Mouse (Mus musculus): ENCODE measurements around the gene Sumo3.
A peak's percentile ranks its signal among the peaks of the same experiment; 100 is the strongest.

Sumo3 gene

DNA sequence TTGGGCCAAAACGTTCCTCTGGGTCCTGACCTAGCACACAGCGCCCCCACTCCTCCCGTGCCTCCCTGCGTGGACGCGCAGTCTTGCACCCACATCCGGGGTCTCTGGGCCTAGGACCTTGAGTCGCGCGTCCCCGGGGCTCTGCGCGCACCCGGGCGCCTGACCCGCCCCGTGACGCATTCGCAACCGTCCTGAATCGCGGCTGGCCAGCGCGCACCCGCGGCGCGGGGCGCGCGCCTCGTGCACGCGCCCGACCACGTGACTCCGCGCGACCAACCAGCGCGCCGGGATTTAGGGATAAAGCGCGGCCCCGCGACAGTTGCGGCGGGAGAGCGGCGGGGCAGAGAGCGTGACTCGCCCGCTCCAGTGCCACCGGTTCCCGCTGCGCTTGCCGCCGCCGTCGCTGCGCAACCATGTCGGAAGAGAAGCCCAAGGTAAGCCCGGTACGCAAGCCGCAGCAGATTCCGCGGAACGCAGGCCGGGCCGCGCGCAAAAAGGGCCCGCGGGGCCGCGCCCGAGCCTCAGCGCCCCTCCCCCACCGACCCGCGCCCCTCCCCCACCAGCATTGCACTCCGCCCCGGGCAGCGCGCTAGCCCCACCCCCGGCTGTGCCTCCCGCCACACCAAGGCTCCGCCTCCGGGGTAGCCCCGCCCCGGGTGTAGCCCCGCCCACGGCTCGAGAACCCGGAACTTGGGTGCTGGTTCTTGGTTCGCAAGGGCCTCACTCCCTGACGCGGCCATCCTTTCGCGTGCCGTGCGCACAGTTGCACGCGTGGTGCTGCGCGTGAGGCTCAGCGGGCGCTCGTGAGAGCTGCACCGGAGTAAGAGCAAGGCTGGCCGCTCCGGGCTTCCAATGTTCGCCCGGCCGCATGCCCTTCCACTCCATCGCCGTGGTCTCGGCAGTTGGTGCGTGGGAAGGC, at the start of gene Sumo3, which contains the start of gene Gm49325:
TSS of gene Sumo3 (plus strand) at position 190 of the 919 bp plus-strand sequence.
TSS of gene Gm49325 (plus strand) at position 290 of the 919 bp plus-strand sequence.
- DNase-seq (ENCODE audit: low read depth) = peak; percentile 94

DNA sequence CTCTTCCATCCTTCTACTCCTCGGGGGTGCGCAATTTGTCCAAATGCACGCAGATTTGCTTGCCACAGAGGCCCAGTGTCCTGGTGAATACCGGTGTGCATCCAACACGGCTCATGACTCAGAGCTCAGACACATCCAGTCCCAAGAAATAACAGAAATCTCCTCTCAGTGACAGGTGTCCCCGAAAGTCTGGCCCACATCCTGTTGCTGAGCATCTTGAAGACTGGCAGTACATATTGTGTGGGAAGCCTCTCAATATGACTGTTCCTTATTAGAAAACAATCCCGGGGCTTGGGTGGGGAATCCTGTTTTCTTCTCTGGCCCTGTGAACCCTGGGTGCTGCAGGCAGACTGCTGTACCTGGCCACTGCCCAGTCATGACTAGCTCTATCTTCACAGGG, 49.3 kb upstream of the Sumo3 start:
- DNase-seq (ENCODE audit: low read depth) = no peak

DNA sequence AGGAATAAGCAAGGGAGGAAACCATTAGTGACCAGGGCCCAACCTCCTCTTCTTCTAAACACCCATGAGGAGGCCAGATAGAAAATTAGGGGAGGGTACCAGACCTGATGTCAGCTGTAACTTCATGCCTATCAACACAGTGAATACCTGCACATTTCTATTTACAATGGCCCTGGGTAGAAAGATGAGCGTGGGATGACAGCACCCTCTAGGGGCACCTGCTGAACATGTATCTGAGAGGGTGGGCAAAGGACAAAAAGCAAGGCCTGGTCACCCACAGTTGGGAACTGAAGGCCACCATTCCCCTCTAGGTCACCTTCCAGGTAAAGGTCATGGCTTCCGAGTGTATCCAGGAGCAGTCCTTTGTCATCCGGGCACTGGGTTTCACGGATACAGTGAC, 48.3 kb upstream of the Sumo3 start:
- DNase-seq (ENCODE audit: low read depth) = peak; percentile 46

DNA sequence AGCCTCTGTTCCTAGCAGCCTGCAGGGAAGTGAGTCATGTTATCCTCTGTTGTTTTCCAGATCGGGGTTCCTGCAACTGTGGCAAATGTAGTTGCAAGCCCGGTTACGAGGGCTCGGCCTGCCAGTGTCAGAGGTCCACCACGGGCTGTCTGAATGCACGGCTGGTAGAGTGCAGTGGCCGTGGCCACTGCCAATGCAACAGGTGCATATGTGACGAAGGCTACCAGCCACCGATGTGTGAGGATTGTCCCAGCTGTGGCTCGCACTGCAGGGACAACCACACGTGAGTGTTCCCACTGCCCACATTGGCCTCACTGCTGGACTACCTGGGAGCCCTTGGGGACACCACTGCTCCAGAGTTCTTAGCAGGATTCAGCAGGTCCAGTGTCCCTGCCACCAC, 45.8 kb upstream of the Sumo3 start:
- DNase-seq (ENCODE audit: low read depth) = no peak

DNA sequence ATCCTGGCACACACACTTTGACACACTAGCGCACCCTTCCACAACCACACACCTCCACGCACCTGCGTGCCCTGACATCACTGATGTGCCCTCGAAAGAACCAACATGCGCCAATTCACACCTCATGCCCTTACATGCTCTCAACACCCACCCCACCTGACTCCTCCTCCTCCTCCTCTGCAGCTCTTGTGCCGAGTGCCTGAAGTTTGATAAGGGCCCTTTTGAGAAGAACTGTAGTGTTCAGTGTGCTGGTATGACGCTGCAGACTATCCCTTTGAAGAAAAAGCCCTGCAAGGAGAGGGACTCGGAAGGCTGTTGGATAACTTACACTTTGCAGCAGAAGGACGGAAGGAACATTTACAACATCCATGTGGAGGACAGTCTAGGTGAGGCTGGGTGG, 45.1 kb upstream of the Sumo3 start:
- no peak for DNase-seq (ENCODE audit: low read depth)

DNA sequence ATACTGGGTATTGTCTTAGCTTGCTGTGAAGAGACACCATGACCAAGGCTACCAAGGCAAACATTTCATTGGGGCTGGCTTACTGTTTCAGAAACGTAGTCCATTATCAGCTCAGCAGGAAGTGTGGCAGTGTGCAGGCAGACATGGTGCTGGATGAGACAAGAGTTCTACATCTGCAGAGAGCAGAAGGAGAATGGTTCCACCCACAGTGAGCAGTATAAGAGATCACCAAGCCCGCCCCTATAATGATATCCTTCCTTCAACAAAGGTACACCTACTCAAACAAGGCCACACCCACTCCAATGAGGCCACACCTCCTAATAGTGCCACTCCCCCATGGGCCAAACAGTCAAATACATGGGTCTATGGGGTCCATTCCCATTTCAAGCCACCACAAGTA, 44.4 kb upstream of the Sumo3 start:
- DNase-seq (ENCODE audit: low read depth) = no peak

DNA sequence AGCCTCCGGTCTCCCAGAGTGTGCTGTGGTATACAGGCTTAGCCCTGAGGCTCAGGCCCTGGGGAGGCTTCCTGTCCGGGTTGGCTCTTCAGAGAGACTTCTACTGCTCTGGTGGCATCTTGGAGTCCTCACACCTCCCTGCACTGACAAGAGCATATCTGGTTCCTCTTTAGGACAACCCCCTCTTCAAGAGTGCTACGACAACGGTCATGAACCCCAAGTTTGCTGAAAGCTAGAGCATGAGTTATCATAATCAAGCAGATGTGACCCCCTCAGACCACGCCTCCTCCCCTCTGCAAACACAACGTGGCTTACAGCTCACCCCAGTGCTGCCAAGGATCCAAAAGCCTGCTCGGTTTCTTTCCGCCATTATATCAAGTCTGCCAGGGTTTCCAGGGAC, 40.9 kb upstream of the Sumo3 start:
- DNase-seq (ENCODE audit: low read depth) = no peak

DNA sequence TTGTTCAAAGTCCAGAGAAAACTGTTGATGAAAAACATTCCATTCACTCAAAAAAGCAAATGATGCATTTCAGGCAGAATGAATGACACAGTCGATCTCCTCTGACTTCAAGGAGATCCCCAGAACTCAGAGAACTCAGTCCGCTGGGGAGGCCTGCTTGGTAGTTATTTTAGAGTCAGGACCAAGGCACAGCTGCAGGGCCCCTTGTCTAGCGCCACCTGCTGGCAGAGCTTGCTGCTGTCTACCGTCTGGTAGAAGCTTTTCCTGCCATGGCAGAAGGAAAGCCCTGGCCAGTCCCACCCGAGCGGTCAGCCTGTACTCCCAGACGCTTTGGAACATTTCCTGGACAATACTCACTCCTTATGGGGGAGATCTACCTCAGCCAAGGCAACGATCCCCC, 39.2 kb upstream of the Sumo3 start:
- peak; percentile 80 for DNase-seq (ENCODE audit: low read depth)

DNA sequence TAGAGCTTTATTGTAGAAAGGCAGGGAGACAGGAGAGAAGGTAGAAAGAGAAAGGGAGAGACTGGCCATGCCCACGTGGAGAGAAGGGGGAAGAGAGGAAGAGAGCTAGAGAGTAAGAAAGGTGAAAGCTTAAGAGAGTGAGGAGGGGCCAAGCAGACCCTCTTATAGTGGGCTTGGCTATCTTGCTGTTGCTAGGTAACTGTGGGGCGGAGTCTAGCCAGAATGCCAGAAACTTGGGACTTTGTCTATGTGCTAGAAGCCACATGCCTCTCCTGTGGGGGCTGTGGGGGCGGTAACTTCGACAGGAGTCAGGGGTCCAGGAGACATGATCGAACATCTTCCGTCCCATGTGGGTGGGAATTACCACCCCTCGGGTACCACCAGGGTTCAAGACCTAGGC, 36.4 kb upstream of the Sumo3 start:
- DNase-seq (ENCODE audit: low read depth) = no peak

DNA sequence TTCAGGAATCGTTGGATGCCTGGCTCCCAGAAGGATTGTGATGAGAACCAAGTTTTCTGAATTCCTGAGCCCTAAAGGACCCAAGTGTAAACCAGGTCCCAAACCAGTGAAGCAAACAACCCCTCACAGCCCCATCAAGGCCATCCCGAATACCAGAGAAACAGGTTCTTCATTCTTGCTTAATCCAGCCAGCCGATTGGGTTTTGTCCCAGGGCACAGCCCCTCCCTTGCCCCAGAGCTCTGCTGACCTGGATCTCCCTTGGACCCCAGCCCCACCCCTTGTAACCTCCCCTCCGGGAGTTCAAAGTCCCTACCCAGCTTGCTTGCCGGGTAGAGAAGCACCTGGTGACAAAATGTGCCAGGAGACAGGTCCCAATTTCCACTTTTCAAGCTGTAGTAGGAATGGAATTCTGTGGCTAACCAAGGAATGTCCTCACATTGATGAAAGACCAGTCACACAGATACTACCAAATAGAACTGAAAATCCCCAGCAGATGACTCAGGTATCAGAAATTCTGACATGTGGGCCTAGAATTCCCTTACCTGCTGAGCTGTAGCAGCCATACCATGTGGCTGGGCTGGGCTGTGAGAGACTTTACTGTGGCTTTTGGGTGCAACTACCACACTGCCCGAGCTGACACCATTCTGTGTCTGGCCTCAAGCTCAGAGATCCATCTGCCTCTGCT, 35.8 kb upstream of the Sumo3 start:
- DNase-seq (ENCODE audit: low read depth) = no peak

DNA sequence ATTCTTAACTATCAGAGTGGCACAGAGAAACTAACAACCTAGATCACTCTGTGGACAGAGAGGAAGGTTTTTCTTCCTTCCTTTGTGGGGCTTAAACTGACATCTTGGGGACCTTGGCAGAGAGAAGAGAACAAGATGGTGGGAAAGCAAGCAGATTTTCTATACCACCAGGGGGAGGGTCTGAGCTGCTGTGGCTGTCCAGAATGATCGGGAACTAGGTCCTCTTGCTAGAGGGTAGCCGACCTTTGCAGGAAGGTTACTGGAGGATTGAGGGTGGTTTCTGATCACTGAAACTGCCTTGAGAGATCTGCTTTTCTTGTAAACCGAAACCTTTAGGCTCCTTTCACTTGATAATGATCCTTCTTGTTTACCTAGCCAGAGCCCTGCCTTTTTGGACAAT, 33.7 kb upstream of the Sumo3 start:
- DNase-seq (ENCODE audit: low read depth) = peak; percentile 65

DNA sequence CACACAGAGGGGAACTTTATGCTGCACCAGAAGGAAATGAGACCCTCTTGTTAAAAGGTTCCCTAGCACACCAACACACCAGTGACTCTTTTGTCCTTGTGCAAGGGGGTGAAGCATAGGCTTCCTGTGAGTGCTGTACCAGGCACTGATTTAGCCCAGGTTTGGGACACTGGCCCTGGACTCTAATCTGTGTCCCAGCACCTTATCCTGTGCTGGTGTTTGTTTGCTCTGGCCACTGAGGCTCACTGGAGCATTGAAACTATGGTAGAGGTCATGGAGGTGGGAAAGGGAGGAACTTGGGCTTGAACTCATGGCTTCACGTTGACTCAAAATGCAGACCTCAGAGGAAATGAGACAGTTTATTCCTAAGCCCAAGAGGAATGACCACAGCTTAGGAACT, 32.7 kb upstream of the Sumo3 start:
- no peak for DNase-seq (ENCODE audit: low read depth)

DNA sequence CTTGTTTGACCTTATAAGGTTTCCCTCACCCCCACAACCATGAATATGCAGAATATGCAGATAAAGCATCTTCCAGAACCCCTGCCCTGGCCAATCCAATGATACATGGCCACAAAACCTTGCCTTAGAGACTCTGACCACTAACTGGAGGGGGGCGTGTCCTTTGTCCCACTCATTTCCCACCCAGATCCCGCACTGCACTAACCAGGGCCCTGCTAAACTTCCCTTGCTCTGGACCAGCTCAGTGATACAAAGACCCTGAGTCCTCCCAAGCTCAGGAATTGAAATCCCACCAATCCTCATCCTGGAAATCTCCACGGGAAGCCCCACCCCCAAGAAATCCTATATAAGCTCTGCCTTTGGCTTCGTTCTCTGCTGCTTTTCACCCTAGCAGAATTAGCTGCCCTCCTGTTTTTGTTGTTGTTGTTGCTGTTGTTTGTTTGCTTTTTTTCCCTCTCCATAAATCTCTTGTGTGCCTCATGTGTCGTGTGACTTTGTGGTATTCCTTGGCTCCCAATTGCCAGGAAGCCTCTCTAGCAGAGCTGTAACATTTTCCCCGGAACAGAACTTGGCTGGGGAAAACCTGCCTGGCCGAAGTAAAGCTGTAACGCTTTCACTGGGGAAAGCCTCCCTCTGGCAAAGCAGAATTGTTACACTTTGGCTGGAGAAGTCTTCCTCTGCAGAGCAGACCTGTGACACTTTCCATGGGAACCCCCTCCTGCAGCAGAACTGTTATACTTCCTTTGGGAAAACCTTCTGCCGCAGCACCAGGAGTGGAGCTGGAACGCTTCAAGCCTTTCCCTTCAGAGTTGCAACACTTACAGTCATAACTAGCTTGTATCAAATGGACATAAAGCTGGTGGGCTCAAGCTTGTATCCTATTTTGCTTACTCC, 25.6 kb upstream of the Sumo3 start:
- no peak for DNase-seq (ENCODE audit: low read depth)

DNA sequence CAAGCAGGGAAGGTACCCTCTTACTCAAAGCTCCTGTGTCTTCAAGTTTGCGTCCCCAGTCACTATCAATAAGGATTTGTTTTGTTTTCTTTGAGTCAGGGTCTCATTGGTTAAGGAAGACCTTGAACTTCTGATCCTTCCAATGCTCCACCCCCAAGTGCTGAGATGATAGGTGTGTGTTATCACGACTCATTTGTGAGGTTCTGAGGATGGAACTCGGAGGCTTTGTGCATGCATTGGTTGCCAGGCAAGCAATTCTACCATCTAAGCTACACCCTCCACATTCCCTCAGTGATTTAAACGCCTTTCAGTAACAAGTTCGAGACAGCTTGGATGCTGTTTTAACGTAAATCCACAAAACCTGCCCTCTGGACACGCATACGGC, 24.9 kb upstream of the Sumo3 start:
- DNase-seq (ENCODE audit: low read depth) = no peak

DNA sequence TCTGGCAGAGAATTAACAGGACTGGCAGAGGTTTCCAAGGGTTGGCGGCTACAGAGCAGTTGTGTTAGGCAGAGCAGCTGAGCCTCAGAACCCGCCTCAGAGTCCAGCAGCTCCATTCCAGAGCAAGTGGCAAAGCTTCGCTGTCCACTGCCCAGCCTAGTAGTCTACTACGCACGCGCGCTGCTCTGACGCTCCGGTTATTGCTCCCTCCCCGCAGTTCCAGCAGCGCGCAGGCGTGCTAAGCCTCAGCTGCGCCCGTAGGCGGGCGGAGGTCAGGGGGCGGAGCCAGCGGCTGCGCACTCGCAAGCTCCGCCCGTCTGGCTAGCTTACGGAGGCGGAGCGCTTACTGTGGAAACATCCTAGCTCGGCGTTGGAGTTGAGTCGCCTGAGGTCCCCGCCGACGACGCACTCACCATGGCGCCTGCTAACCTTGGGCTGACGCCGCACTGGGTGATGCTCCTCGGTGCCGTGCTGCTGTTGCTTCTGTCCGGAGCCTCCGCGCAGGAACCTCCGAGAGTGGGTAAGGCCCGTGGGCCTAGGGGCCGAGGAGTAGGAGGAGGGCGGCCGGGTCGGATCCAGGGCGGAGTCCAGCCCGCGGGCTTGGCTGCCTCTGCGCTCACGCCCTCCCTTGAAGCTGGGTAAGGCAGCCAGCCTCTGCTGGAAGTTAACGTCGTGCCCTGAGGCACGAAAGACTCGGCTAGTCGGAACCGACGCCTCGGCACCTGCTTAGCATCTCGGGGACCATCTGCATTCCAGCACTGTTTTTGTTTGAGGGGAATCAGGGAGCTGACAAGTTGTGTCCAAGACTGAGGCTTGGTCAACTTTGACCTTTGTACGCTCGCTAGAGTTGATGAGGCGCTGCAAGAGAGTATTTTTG, 24.3 kb upstream of the Sumo3 start, which contains the start of gene Pttg1ip:
TSS of gene Pttg1ip (plus strand) at position 313 of the 877 bp plus-strand sequence.
- peak; percentile 98 for DNase-seq (ENCODE audit: low read depth)

DNA sequence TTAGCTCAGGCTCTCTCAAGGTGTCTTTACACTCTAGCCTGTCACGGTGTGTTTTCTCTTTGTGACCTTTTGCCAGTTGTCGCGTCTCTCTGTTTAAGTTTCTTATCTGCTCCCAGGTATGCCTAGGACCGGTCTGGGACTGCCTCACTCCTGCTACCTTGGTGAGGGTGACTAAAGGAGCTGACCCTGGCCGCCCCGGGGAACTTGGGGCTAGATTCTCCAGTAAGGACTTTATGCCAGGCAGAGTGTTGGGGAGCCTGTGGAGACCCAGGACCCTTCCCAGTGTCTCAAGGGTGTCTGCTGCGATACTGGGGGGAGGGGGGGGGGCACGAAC, 23.6 kb upstream of the Sumo3 start:
- DNase-seq (ENCODE audit: low read depth) = no peak

DNA sequence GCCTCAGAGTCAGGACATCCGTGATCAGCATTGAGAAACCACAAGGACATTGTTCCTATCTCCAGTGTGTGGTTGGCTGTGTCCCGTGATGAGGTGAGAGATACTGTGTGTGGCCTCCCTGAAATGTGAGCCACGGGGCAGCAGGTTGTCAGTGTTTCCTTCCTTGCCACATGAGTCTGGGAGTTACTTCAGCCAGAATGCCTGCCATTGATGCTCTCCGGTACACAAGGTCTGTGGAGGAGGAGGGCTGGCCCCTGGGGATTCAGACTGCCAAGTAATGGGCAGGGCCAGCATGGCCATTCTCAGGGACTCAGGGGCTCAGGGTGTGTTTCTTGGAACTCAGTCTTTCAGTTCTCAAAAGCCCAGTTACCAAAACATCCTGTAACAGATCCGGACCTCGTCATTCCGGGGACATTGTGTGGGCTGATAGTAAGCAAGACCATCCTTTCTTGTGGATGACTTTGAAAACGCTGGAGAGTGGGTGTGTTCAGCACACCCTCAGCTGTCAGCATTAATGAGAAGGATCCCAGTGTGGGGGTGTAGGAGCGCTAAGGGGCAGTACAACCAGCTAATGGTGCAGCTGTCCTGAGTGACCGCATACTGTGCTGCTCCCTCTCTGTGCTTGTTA, 22.0 kb upstream of the Sumo3 start:
- peak; percentile 96 for DNase-seq (ENCODE audit: low read depth)

DNA sequence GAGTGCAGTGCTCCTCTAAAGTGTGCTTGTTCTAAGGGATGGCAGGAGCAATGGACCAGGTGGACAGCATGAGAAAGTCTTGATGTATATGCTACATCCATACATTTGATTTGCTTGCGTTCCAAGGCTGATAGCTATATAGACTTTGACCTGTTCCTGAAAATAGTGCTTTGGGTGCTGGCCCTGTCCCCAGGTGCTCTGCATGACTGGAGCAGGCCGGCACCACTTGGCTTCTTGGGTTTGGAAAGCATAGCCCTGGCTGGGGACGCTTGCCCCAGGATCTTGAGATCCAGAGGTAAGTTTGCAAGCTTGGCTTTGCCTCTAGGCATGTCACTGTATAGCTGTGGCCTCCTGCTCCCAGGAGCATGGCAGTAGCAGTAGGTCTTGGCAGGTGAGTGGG, 19.3 kb upstream of the Sumo3 start:
- DNase-seq (ENCODE audit: low read depth) = no peak

DNA sequence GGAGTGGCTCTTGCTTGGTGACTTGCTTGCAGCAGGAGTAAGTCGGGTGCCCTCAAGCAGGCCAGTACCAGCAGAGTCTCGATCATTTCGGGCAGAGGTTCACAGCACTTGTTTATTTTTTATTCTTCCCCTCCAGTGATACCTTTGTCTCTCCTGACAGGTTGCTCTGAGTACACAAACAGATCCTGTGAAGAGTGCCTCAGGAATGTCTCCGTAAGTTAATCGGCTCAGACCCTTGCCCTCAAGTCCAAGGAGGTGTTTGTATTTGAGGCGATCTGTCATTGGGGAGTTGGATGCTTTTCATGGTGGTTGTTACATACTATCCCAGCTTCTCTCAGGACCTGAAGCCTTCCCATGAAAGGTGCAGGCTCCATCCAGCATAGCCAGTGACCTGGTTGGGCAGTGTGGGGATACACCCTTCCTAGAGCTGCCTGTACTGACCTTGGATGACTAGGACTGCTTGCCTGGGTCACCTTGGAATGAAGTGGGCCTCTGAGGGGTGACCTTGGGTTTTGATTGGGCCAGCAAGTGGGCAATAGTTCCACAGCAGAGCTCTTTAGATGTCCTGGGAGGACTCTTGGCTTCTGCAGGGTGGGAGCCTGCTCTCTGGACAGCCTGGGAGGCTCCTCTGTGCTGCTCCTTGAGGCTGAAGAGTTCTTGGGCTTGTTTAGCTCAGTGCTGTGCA, 18.7 kb upstream of the Sumo3 start:
- DNase-seq (ENCODE audit: low read depth) = no peak

DNA sequence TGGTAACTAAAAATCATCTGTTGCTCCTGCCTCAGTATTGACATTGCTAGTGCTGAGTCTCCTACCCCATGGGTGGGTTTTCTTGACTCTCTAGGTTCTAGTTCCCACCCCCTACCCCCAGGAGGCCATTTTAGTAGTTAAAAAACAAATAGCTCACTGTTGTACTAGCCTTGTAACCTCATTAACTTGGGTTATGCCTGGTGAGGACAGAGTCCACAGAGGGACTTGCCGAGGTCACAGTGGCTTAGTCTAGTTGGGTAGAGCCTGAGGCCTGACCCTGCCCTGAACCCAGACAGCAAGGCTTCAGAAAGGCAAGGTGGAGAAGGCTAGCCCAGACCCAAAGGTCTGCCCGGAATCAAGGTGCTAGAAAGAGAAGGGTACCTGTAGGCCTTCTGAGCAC, 17.9 kb upstream of the Sumo3 start:
- no peak for DNase-seq (ENCODE audit: low read depth)
